Mouse (Mus musculus): Measurements from ENCODE around the gene Fam174a.

Fam174a gene

GRCm38 (mm10) chr1:95313393-95314228, at the start of gene Fam174a:
Gene Fam174a, plus strand, starts transcription at chr1:95313623.
- peak; percentile 95 for DNase-seq

- DNase-seq: no peak
Observed at GRCm38 (mm10) chr1:95263843-95264242, 49.6 kb upstream of the Fam174a start.

DNA sequence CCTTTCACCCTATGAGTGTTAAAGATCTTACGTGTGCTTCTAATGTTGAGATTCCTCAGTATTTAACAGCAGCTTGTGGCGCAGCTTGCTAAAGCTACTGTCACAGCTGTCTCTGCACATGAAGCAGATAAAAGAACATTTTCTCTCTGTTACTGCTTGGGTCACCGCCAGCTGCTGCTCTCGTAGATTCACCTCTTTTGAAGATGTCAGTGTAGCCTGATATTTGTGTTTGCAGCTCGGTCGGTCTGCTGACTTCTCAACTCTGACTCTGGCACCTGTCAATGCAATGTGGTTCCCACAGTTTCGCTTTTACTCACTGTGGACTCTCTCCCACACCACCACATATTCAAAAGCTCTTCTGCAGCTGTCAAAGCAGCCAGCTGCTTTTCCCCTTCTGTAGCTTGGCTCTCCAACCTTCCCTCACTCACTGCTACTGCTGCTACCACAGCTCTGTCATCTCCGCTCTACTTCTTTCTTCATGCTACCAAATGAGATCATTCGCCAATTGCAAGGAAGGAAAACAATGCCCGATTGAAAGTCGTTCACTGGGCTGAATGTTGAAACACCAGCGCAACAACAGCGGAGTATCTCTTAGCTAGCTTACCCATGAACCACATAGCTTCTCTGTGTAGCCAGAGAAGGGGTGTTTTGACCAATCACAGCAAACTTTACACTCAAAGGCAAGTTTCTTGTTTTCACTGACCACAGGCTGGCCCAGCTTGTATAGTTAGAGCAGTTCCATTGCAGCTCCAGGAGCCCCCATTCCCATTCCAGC, 45.3 kb upstream of the Fam174a start:
- DNase-seq: peak; percentile 7

DNA sequence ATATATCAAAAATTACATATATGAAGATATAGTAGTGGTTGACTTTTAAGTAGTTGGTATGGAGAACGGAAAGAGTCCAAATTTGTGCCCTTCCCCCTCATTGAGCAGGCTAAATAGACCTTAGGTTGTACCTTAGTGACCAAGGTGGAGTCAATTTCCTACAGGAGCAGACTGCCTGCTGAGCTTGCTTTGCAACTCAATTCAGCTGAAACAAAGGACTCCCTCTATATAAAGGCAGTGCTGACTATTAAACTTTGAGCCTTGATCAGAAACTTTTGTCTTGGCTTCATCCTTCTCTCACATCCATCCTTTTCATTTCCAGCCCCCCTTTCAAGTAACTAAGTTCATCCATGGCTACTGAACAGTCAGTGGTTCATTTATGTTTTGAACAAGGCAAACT, 40.1 kb upstream of the Fam174a start:
- DNase-seq: no peak

DNA sequence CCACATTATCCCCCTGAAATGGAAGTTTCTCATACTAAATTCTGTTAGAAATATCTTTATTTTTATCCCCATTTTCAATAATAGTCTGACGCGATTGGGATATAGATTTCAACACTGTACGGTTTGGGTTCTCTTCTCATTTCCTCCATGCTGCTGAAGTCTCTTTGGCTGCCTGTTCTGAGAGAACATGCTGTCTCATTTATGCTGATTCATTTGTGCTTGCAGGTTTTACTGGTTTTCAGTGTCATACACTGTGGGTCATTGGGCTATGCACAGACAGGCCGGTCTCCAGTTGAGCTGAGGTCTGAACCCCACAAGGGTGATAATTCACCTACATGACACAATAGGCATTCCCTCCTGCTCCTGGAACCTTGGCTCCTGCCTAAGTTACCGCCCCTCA, 5.1 kb upstream of the Fam174a start:
- no peak for DNase-seq

DNA sequence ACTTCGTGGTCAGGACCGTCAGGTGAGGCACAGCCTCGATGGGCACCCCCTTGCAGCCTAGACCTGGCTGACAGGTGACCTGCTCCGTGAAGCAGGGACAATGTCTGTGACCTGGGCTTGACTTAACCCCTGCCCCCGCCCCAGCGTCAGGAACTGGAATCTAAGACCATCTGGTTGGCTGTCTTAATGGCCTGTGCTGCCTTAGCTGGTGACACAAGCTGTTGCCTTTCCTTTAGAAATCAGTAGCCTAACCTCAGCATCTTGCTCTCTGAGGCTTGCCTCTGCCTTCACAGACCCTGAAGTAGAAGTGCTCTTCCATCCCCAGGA, 769 bp downstream of the Fam174a start:
- DNase-seq: no peak

GRCm38 (mm10) chr1:95315981-95316380, 2.6 kb downstream of the Fam174a start:
- DNase-seq: no peak

- no peak for DNase-seq
Observed at GRCm38 (mm10) chr1:95322219-95322618, 8.8 kb downstream of the Fam174a start.

DNA sequence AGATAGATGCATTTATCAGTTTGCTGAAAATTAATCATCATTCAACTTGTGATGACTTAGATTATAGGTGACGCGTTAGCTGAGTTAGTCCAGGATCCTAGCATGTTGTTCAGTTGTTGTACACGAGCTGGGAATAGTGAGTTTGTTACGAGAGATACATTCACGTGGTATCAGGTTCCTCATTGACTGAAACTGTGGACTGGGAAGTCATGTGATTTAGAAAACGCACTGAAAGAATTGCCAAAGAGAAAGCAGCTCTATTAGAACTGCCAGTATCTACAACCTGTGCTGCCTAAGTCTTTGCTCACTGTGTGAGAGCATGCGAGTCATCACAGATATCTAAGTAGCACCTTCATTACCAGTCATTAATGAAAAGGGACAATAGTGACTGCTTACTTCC, 9.6 kb downstream of the Fam174a start:
- DNase-seq: no peak

- no peak for DNase-seq
Observed at GRCm38 (mm10) chr1:95326856-95327255, 13.4 kb downstream of the Fam174a start.

DNA sequence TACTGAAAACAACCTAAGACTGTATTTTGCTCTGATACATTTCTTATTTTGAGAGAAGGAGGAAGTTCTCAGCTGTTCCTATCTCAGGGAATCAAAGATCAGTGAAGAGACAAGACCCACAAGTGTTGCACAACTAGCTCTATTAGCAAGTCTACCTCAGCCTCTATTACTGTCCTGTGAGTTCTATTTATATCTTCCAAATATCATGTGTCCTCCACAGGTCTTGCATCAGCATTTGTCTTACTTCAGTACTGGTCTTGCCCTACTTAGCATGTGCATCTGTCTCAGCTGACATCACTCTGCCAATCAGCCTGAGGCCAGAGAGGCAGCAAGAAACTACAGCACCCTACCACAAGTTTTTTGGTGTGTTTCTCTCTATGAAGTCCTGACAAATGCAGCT, 26.2 kb downstream of the Fam174a start:
- no peak for DNase-seq

- DNase-seq: no peak
Observed at GRCm38 (mm10) chr1:95342242-95342641, 28.8 kb downstream of the Fam174a start.

DNA sequence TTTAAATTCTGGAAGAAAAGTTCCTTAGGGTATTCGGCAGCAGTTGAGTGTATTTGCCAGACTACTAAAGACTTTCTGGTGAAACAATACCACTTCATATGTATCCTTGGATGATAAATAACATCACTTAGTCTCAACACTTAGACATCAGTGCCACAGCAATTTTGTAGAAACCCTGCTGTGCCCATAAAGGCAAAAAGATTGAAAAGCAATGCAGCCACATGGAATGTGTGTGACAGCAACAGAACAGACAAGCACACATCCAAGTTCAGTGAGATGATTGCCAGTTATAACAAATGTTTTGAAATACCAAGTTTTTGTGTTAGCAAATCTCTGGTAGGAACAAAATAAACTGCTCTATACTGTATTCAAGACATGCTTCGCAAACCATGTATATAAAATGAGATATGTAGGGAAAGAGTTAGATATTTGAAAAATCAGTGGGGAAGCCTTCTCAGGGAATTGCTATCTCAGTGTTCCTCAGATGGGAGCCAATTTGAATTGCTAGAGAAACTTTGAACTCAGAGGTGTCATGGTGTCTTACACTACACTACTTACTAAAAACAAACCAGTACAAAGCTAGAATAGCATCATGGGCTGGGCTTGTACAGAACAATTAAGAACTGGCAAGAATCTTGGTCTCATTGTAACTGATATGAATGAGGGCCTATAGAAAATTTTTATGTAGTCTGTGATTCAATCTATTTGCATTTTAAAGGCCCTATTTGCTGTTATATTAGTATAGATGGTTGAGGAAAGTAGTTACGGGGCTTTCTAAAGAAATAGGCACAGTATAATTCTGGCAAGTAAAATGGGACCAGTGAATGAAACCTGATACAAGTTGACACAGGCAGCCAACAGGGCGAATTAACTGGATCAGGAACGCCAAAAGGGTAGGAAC, 30.4 kb downstream of the Fam174a start:
- no peak for DNase-seq

- DNase-seq: no peak
Observed at GRCm38 (mm10) chr1:95354146-95354545, 40.7 kb downstream of the Fam174a start.

DNA sequence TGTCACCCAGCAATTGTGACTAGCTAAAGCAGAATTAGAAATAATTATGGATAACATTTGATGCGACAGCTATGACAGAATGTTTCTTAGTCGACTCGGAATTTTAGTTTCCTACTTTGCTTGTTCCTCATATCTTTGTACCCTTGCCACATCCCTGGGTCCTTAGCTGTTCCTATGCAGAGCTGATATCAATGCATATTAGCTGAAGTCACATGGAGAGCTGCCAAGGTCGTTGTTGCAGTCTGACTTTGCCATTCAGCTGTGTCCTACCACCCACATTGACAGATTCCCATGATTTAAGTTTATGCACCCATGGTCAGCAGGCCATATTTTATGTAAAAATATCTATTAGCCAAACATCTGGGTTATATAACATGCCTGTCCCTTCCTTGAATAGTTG, 43.5 kb downstream of the Fam174a start:
- no peak for DNase-seq

DNA sequence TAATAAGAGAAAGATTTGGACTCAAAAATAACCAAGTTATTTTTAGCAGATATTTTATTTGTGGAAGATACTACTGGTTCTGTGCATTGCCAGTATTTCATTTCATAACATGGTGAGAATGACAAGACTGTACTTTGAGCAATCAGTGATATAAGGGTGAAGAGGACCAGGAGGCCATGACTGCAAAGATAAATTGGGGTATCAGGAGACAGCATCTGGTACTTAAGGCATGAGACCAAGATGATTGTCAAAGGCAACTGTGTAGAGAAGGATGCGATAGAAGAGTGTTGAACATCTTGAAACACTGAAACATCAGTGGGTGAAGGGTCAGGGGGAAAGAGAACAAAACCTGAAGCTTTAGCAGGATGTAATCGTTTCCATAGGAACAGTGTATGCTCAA, 50.3 kb downstream of the Fam174a start:
- DNase-seq: no peak

DNA sequence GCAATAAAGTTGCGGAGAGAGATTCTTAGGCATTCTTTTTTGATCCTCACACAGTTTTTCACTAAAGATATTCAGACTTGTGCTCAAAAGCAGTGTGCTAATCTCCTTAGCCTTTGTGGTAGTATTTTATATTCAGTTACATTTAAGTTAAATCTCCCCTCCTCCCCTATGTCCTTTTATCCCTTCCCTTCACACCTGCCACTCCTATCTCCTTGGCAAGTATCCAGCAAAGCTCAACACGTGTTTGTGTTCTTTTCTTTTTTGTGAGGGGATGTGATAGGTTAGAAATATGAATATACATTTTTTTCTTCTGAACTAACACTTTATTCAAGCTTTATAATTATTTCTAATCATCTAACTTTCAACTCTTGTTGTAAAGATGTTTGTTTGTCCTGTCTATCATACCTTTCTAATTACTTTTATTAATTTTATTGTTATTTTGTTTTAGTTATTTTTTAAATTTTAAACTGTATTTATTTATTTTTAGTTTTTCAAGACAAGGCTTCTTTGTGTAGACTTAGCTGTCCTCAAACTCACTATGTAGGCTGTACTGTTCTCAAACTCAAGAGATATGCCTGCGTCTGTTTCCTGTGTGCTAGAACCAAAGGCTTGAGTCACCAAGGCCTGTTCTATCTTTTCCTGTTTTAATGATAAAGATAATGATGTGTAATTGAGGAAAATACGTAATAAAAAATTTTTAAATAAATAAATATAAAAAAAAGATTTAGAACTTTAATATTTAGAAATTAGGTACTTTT, 53.4 kb downstream of the Fam174a start:
- DNase-seq: no peak

DNA sequence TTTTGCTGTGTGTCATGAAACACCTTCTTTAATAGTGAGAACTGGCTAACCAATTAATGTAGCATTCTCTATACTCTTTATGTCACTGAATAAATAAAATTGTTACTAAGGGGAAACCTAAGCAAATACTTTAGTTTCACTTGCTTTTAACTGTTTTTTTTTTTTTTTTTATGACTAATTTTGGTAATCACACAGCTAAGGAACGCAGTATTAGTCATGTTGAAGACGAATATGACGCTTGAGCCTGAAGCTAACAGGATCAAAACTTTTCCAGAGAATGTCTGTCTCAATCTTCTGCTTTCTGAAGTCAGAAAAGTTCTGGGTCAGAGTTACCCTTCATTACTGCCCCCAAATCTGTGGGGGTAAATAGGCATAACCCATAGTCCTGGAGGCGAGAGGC, 54.3 kb downstream of the Fam174a start:
- no peak for DNase-seq

DNA sequence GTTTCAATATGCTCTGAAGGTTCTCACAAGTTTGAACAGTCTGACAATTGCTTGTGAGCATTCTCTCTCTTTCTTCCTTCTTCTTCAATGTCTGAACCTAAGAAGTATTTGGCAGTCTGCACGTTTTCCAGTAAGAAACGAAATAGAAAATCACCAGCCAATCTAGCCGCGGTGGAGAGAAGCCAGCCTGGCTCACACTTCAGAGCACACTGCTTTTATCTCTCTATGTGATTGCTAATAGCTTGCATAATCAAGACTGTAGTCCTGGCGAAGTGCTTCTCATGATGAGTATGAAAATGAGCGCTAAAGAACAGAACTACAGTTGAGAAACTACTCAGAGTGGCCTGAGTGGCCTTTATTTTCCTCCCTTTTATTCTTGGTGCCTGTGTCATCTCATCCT, 62.0 kb downstream of the Fam174a start:
- DNase-seq: no peak

- DNase-seq: no peak
Observed at GRCm38 (mm10) chr1:95381028-95381427, 67.6 kb downstream of the Fam174a start.

Data from lung, postnatal 14 days (tissue).